Mouse (Mus musculus): Measurements from ENCODE around the gene Lamtor2. TPM values are rescaled to one million over a fixed set of nuclear protein-coding genes. Genes with fewer than 3 reads are reported as not detected.
"Not testable (repeated sequence)": the region's sequence is repeated elsewhere in the genome, so short reads cannot be mapped to it uniquely, and the experiment has no call there.

Lamtor2 gene
- polyA plus RNA-seq, 1 experiment = 122 TPM

GRCm38 (mm10) chr3:88579454-88580117, 26.7 kb upstream of the Lamtor2 start:
- TF ChIP-seq POLR2A (IDR thresholded peaks at IDR 0.05; ENCODE audit: borderline replicate concordance, extremely low read depth, insufficient read depth, insufficient read length, poor library complexity, severe bottlenecking) (peak; percentile 43; the same call in 1 of the 2 replicates), CTCF (IDR thresholded peaks at IDR 0.05; ENCODE audit: borderline replicate concordance, extremely low read depth, insufficient read depth, insufficient read length) (no peak)
- peak; percentile 95 for DNase-seq (ENCODE audit: low read depth)

DNA sequence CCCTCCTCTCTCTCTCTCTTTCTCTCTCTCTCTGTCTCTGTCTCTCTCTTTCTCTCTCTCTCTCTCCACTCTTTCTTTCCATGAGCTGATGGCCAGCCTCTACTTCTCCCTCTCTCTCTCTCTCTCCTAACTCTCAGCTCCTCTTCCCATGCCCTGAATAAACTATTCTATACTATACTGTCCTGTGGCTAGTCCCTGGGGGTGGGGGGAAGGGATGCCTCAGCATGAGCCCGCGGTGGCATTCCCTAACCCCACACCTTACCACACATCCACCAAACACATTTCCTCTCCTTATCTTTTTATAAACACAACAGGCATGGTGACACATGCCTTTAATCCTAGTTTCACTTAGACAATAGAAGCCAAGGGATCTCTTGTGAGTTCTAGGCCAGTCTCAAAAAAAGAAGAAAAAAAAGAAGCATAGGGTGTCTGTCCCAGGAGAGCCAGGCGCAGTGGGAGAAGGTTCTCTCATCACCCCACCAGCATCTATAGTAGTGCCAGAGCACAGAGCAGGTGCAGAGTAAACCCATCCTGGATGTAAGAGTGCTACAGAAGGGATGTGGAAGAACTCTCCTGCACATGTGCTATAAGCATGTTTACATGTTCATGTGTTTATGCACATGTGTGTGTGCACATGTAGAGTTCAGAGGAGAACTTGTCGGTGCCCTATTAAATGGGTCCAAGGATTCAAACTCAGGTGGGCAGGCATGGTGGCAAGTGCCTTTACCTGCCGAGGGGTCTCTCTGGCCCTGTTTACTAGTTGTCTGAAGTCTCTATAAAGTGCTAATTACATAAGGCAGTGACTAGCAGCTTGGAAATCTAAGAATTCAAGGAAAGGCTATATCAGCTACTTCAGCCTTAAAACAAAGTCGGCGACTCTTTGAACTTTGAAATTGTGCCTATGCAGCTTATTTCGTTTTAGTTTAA, 25.9 kb upstream of the Lamtor2 start:
- TF ChIP-seq CTCF (IDR thresholded peaks at IDR 0.05; ENCODE audit: borderline replicate concordance, extremely low read depth, insufficient read depth, insufficient read length) = no peak
- TF ChIP-seq POLR2A (IDR thresholded peaks at IDR 0.05; ENCODE audit: borderline replicate concordance, extremely low read depth, insufficient read depth, insufficient read length, poor library complexity, severe bottlenecking) = no peak
- no peak for DNase-seq (ENCODE audit: low read depth)

GRCm38 (mm10) chr3:88577846-88578245, 25.0 kb upstream of the Lamtor2 start:
- DNase-seq (ENCODE audit: low read depth) = not testable (repeated sequence)

GRCm38 (mm10) chr3:88575540-88575939, 22.7 kb upstream of the Lamtor2 start, which contains the start of gene Ssr2:
Ssr2 (plus strand) TSS chr3:88575876.
- no peak for DNase-seq (ENCODE audit: low read depth)
- TF ChIP-seq POLR2A (IDR thresholded peaks at IDR 0.05; ENCODE audit: borderline replicate concordance, extremely low read depth, insufficient read depth, insufficient read length, poor library complexity, severe bottlenecking) (no peak), CTCF (IDR thresholded peaks at IDR 0.05; ENCODE audit: borderline replicate concordance, extremely low read depth, insufficient read depth, insufficient read length) (no peak)

DNA sequence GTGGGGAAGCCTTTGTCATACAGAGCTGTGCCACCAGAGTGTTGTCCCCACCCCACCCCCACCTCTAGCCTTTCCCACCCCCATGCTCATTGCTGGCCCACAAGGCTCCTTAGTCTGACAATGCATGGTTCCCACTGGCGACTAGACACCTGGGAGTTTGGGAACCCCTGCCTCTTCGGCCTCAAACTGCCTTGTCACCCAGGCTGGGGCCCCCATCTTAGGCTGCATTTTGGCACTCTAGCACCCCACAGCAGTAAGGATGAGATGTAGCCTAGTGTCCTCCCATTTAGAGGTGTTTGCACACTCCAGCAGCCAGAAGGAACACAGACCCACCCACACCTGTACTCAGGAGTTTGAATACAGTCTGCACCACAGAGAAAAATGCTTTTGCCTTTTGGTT, 20.9 kb upstream of the Lamtor2 start:
- no peak for DNase-seq (ENCODE audit: low read depth)
- TF ChIP-seq POLR2A (IDR thresholded peaks at IDR 0.05; ENCODE audit: borderline replicate concordance, extremely low read depth, insufficient read depth, insufficient read length, poor library complexity, severe bottlenecking) (no peak), CTCF (IDR thresholded peaks at IDR 0.05; ENCODE audit: borderline replicate concordance, extremely low read depth, insufficient read depth, insufficient read length) (no peak)

DNA sequence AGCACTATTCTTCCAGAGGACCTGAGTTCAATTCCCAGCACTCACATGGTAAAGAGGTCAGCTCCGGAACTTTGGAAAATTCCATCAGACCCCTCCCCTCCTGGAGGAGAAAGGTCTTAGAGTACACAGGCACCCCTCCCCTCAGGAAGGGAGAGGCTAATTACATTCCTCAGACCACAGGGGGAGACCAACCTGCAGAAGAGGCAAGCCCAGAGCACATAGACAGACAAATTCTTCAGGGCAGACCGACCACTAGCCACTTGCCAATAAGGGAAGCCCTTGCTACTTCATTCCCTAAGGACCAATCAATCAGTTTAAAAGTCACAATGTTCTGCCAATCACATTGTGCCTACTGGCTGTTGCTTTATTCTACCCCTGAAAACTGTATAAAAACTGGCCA, 20.0 kb upstream of the Lamtor2 start:
- DNase-seq (ENCODE audit: low read depth) = no peak
- TF ChIP-seq CTCF (IDR thresholded peaks at IDR 0.05; ENCODE audit: borderline replicate concordance, extremely low read depth, insufficient read depth, insufficient read length) = no peak
- TF ChIP-seq POLR2A (IDR thresholded peaks at IDR 0.05; ENCODE audit: borderline replicate concordance, extremely low read depth, insufficient read depth, insufficient read length, poor library complexity, severe bottlenecking) = no peak

DNA sequence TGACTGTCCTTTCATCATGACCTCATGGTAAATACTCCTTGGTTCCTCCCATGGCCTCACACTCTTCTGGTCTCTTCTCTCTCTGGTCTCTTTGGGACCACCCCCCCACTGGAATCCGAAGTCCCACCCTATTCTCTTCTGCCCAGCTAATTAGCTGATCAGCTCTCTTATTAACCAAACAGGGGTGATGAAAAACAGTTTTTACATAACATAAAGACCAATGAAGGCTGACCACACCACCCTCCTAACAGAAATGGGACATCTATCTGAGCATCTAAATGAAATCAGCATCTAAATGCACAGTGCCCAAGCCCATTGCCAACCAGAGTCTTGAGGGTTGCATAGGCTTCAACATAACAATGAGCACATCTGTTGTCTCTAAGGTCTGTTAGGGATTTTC, 19.0 kb upstream of the Lamtor2 start:
- TF ChIP-seq POLR2A (IDR thresholded peaks at IDR 0.05; ENCODE audit: borderline replicate concordance, extremely low read depth, insufficient read depth, insufficient read length, poor library complexity, severe bottlenecking) (no peak), CTCF (IDR thresholded peaks at IDR 0.05; ENCODE audit: borderline replicate concordance, extremely low read depth, insufficient read depth, insufficient read length) (no peak)

GRCm38 (mm10) chr3:88570341-88570740, 17.5 kb upstream of the Lamtor2 start:
- DNase-seq (ENCODE audit: low read depth) = no peak
- TF ChIP-seq POLR2A (IDR thresholded peaks at IDR 0.05; ENCODE audit: borderline replicate concordance, extremely low read depth, insufficient read depth, insufficient read length, poor library complexity, severe bottlenecking) = no peak
- no peak for TF ChIP-seq CTCF (IDR thresholded peaks at IDR 0.05; ENCODE audit: borderline replicate concordance, extremely low read depth, insufficient read depth, insufficient read length)

More for the DNA sequence above, 19.0 kb upstream of the Lamtor2 start:
- no peak for DNase-seq (ENCODE audit: low read depth)

DNA sequence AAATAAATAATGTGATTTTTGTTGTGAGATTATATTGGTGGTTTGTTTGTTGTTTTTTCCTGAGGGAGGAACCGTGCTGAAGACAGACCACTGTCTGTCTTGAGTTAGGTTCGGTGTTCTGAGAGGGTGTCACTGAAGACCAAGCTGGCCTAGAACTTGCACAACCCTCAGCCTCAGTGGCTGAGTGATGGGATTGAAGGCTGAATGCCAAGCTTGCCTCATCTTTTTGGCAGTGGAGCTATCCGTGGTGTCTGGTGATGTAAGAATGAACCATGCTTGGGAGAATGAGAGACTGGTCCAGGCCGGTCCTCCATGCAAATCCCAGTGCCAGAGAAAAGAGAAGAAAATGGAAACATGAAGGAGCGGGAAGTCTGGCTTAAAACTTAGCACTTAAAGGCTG, 16.8 kb upstream of the Lamtor2 start:
- no peak for DNase-seq (ENCODE audit: low read depth)
- TF ChIP-seq POLR2A (IDR thresholded peaks at IDR 0.05; ENCODE audit: borderline replicate concordance, extremely low read depth, insufficient read depth, insufficient read length, poor library complexity, severe bottlenecking) (no peak), CTCF (IDR thresholded peaks at IDR 0.05; ENCODE audit: borderline replicate concordance, extremely low read depth, insufficient read depth, insufficient read length) (no peak)

DNA sequence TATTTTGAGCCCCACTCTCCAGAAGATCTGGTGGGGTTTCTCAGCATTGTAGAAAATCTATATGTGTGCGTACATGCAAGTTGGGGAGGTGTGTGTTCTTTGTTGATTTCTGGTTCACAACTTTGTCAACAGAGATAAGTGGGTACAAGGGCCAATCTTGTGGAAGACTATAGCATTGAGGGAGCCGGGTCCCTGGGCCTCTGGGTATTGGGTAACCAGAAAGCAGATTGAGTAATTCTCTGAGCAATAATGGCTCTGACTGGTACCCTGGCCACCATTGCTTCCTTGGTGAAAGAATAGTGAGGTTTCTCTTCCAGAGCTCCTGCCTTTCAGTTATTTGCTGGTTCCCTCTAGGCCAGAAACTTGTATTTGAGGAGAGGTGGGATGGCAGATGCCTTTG, 16.2 kb upstream of the Lamtor2 start:
- no peak for TF ChIP-seq POLR2A (IDR thresholded peaks at IDR 0.05; ENCODE audit: borderline replicate concordance, extremely low read depth, insufficient read depth, insufficient read length, poor library complexity, severe bottlenecking)
- no peak for TF ChIP-seq CTCF (IDR thresholded peaks at IDR 0.05; ENCODE audit: borderline replicate concordance, extremely low read depth, insufficient read depth, insufficient read length)
- DNase-seq (ENCODE audit: low read depth) = no peak

DNA sequence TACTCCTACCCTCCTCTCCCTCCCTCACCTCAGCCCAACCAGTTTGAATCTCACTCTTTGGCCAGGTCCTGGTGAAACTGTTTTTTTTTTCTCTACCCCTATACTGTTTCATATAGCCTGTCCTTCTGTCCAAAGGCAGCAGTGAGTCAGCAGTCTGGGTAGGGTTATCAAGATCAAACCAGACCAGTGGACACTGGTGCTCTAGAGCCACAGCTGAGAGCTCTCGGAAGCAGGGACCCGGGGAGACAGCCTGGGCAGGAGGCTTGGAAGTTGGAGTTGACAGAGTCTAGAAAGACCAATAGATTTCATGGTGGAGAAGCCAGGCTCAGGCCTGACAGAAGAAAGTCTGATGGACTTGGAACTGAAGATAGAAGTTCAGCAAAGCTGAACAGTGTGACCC, 15.7 kb upstream of the Lamtor2 start:
- no peak for TF ChIP-seq POLR2A (IDR thresholded peaks at IDR 0.05; ENCODE audit: borderline replicate concordance, extremely low read depth, insufficient read depth, insufficient read length, poor library complexity, severe bottlenecking)
- no peak for TF ChIP-seq CTCF (IDR thresholded peaks at IDR 0.05; ENCODE audit: borderline replicate concordance, extremely low read depth, insufficient read depth, insufficient read length)
- DNase-seq (ENCODE audit: low read depth) = no peak

DNA sequence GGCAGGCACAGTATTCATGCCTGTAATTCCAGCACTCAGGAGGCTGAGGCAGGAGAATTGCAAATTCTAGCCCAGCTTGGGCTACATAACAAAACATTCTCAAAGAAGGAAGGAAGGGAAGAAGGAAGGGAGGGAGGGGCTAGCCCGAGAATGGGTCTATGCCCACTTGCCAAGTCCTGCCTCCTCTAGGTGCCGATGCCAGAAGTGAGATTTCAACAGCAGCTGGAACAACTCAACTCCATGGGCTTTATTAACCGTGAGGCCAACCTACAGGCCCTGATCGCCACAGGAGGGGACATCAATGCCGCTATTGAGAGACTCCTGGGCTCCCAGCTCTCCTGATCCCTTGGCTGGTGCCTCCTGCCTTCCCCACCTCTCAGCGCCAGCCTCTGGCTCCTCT, 15.0 kb upstream of the Lamtor2 start:
- TF ChIP-seq POLR2A (IDR thresholded peaks at IDR 0.05; ENCODE audit: borderline replicate concordance, extremely low read depth, insufficient read depth, insufficient read length, poor library complexity, severe bottlenecking) (no peak), CTCF (IDR thresholded peaks at IDR 0.05; ENCODE audit: borderline replicate concordance, extremely low read depth, insufficient read depth, insufficient read length) (no peak)
- DNase-seq (ENCODE audit: low read depth) = no peak
